Mouse (Mus musculus) forebrain, embryonic 13.5 days (tissue): ENCODE measurements around the gene Bst2. TPM values are rescaled to one million over a fixed set of nuclear protein-coding genes. Genes with fewer than 3 reads are reported as not detected.
"Not testable (repeated sequence)": the region's sequence is repeated elsewhere in the genome, so short reads cannot be mapped to it uniquely, and the experiment has no call there.

Experiments used
- ATAC-seq: fragments of 200-750 bp; cut with Nextera tagmentation; 2 replicates; pipeline ENCODE4 v1.8.0; 2017
- H3K27ac ChIP-seq: fragments of 300-500 bp; sonication (generic); 2 replicates; pipeline ENCODE4 v1.5.1; 2015; ENCODE audit warnings: inconsistent platforms, mild to moderate bottlenecking, moderate library complexity
- H3K27me3 ChIP-seq: fragments of 300-500 bp; sonication (generic); 2 replicates; pipeline ENCODE4 v1.6.1; 2015; ENCODE audit warnings: mild to moderate bottlenecking, inconsistent platforms
- H3K36me3 ChIP-seq: fragments of 300-500 bp; sonication (generic); 2 replicates; pipeline ENCODE4 v1.6.1; 2015; ENCODE audit warnings: mild to moderate bottlenecking, inconsistent platforms; ENCODE audit not compliant: poor library complexity, severe bottlenecking
- H3K4me1 ChIP-seq: fragments of 300-500 bp; sonication (generic); 2 replicates; pipeline ENCODE4 v1.6.1; 2015; ENCODE audit warnings: inconsistent platforms
- H3K4me2 ChIP-seq: fragments of 300-500 bp; sonication (generic); 2 replicates; pipeline ENCODE4 v1.6.1; 2015; ENCODE audit warnings: inconsistent platforms, mild to moderate bottlenecking, moderate library complexity
- H3K4me3 ChIP-seq: fragments of 300-500 bp; sonication (generic); 2 replicates; pipeline ENCODE4 v1.5.1; 2015; ENCODE audit warnings: mild to moderate bottlenecking, inconsistent platforms
- H3K9ac ChIP-seq: fragments of 300-500 bp; sonication (generic); 2 replicates; pipeline ENCODE4 v1.6.1; 2015; ENCODE audit warnings: mild to moderate bottlenecking, inconsistent platforms
- H3K9me3 ChIP-seq: fragments of 300-500 bp; sonication (generic); replicated peaks from 2 replicates; pipeline ENCODE4 v1.6.1; 2016; ENCODE audit warnings: inconsistent platforms
- WGBS: fragments of 180-500 bp; shearing (Covaris S2); methylation state at CpG from one replicate; pipeline ENCODE4 v1.1.7; 2015; 5-methylcytosine and 5-hydroxymethylcytosine counted together
- polyA plus RNA-seq: library from polyadenylated mRNA; unstranded; fragments of >200 nt; fragmentation: Nextera tagmentation; extraction: Ambion mirVana; gene quantifications from 2 replicates; pipeline ENCODE4 v1.2.1, GENCODE M21; 2015

Bst2 gene
- polyA plus RNA-seq, 1 experiment from 2014 or later: 8.3 TPM

DNA sequence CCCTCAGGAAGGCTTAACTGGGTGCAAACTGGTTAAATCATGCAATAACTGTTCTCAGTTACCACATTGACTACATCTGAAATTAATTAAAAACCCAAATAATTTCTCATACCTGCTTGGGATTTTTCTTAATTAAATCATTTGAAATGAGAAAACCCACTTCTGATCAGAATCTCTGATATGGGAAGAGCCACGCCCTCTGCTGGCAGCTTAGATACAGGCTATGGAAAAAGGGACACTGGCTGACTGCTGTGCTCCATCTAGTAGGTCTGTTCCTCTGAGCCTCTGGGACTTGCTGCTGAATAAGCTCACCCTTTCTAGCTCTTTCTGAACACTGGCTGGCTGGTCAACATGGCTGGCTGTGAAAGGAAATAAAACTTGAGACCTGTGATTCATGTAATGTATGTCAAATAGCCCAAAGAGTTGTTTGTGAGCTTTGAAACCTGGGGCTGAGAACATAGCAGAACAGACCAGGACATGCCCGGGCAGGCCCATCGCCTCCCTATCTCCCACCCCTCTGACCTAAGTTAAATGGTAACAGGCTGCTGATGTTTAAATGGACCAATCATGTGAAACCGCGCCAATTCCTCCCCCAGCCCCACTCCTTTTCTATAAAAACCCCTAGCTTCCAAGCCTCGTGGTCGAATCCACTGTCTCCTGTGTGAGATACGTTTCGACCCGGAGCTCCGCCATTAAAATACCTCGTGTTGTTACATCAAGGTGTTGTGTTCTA, 6.4 kb downstream of the Bst2 start:
- not testable (repeated sequence) for ATAC-seq, H3K36me3 ChIP-seq, H3K4me3 ChIP-seq, H3K9me3 ChIP-seq, H3K27ac ChIP-seq, H3K4me2 ChIP-seq, H3K4me1 ChIP-seq, H3K9ac ChIP-seq
- H3K27me3 ChIP-seq: peaks cover 29% of the 10 kb centered on the region
- 75% methylated on average over 7 of the region's 12 CpGs for whole genome bisulfite sequencing

DNA sequence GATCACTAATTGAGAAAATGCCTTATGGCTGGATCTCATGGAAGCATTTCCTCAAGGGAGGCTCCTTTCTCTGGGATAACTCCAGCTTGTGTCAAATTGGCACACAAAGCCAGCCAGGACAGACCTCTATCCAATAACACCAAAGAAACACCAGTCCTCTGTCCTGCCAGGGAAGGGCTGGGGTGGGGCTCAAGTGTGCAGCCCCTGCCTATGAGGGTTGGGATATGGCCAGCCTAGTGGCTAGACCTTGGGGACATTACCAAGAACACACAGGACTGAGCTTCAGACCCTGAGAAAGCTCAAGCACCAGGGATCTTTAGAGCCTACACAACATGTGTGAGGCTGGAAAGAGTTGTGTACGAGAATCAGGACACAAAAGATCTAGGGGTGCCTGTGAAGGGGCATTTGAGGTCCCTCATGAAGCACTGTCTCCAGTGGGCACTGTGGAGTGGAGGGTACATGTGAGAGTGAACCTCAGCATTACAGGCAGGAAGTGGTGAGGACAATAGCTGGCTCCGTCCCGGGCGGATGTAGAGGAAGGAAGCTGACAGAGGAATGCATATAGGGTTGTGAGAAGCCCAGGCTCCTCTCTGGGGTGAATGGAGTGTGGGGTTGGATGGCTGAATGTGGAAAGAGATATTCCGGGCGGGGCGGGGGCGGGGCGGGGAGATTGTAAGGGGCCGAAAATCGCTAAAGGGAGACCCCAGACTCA, 8.7 kb downstream of the Bst2 start:
- H3K9ac ChIP-seq: no peak overlapping the region
- no peak overlapping the region for H3K27ac ChIP-seq
- no peak overlapping the region for H3K4me3 ChIP-seq
- H3K27me3 ChIP-seq: peaks cover 48% of the 10 kb centered on the region
- H3K9me3 ChIP-seq: no peaks in the 10 kb centered on the region
- H3K4me2 ChIP-seq: no peak overlapping the region
- peaks cover 12% of the 10 kb centered on the region for H3K4me1 ChIP-seq
- 86% methylated on average over 11 of the region's 11 CpGs for WGBS
- H3K36me3 ChIP-seq: no peaks in the 10 kb centered on the region
- ATAC-seq: no peak

DNA sequence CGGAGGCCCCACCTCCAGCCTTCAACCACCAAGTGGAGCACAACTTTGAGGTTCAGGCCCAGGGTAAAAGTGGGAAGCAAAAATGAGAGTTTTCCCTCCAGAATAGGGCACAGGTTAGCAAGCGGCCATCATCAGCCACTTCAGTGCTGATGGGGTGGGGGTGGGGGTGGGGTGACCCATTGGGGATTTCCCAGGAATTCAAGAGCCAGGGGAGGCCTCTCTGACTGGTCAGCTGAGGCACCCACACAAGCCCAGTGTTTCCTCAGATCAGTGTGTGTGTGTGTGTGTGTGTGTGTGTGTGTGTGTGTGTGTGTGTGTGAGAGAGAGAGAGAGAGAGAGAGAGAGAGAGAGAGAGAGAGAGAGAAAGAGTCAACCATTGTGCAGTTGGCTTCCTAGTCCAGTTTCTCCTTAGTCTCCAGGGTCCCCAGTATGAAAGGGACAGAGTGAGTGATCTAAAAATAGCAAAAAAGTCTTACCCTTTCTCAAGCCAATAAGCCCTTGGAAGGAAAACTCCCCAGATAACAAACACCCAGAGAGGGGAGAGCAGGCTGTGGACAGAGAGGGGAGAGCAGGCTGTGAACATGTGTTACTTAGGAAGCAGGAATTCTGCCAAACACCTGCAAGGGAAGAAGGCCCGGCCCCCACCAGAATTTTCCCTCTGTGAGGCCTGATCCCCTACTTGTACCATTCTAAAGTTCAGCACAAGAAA, 9.9 kb downstream of the Bst2 start:
- peaks cover 59% of the 10 kb centered on the region for H3K27me3 ChIP-seq
- 39% methylated on average over 3 of the region's 3 CpGs for WGBS
- no peak; the same call in 1 of the 2 replicates for ATAC-seq
- peaks cover 12% of the 10 kb centered on the region for H3K4me1 ChIP-seq
- peak overlapping the region; percentile 3; the same call in 1 of the 2 replicates for H3K9ac ChIP-seq
- no peaks in the 10 kb centered on the region for H3K36me3 ChIP-seq
- H3K9me3 ChIP-seq: no peaks in the 10 kb centered on the region
- no peak overlapping the region for H3K27ac ChIP-seq
- no peak overlapping the region for H3K4me2 ChIP-seq
- no peak overlapping the region for H3K4me3 ChIP-seq

DNA sequence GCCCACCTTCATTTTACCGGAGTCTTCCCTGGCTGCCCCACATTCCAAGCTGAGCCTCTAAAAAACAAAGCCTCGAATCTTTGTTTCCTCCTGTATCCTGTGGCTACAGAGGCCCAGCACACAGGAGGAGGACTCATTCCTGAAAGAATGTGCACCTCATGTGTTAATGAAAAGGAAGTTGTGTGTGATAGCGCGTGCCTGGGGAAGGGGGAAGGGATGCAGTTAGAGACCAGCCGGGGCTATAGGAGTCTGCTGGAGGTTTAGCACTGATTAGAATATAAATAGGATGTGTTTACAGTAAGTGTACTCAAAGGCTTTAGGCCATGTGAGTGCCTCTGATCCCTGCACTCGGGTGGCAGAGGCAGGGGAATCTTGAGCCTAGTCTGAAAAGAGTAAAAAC, 11.0 kb downstream of the Bst2 start:
- H3K27ac ChIP-seq: no peak overlapping the region
- no peak overlapping the region for H3K4me3 ChIP-seq
- peaks cover 12% of the 10 kb centered on the region for H3K4me1 ChIP-seq
- H3K27me3 ChIP-seq: peaks cover 61% of the 10 kb centered on the region
- H3K9me3 ChIP-seq: no peaks in the 10 kb centered on the region
- no peak overlapping the region for H3K4me2 ChIP-seq
- no peaks in the 10 kb centered on the region for H3K36me3 ChIP-seq
- WGBS: under 1% methylated on average over 6 of the region's 6 CpGs
- H3K9ac ChIP-seq: peak overlapping the region; percentile 3; the same call in 1 of the 2 replicates
- no peak for ATAC-seq

DNA sequence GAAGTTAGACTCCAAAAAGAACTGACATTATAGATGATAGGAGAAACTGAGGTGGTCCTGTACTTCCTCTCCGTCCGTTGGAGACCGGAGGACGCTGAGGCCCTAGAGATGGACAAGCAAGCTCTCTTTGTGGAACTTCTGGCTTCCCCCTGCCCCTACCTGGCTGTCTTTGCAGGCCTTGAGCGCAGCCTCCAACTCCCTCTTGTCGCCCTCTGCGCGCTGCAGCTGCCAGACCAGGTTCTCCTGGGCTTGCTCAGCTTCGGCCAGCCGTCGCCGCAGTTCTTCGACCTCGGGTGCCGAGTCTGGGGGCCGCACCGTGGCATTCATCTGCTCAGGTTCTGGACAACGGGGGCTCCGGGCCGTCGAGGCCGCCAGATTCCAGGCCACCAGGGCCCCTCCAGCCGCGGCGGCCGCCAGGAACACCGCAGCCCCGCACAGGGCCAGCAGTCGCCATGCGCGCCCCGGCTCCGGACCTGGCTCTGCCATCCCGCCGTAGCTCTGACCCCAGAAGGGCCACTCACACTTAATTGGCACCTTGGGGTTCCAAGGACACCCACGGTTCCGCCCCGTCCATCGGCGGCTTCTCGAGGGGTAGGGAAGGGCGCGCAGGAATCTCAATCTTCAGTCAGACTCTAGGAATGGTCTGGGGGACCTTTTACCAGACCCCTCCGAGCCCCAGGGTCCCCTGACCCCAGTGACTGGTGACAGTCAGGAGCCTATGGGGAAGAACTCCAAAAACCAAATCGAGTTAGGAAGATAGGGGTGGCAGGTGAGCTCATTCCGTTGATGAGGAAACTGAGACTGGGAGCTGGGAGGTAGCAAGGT, 11.8 kb downstream of the Bst2 start, which contains the start of gene Ccdc194:
TSS of gene Ccdc194 (minus strand) at position 486 of the 825 bp plus-strand sequence.
- Histone ChIP-seq H3K4me2 (no peak within 1 kb of the TSS; the same call in 1 of the 2 replicates), H3K4me3 (0 out of 2 replicates have a peak within 1 kb of the TSS, but pooled peaks have one; percentile 2), H3K9ac (peak within 1 kb of the TSS; percentile 43; the same call in 1 of the 2 replicates), H3K36me3 (no peaks in the 10 kb centered on the region), H3K27ac (no peak within 1 kb of the TSS), H3K27me3 (peaks cover 65% of the 10 kb centered on the region), H3K4me1 (peaks cover 12% of the 10 kb centered on the region), H3K9me3 (no peaks in the 10 kb centered on the region)
- no peak for ATAC-seq
- 5% methylated on average over 46 of the region's 46 CpGs for WGBS

DNA sequence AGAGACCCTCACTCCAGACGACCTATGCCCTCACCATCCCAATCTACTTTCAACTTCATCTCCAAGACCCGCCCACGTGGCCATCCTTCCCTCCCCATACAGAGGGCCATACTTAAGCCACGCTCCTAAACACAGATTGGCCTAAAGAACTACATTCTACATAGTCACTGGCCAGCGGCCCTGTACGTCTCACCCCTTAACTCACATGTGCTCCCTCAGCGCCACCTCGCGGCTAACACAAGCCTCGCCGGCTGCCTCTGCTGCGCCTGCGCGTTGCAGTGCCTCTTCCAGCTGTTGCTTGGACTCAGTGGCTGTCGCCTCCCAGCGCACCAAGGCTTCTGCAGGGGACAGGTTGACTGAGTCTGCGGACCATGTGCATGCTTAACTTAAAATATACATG, 15.6 kb downstream of the Bst2 start:
- ATAC-seq: peak; percentile 81
- Histone ChIP-seq H3K4me2 (no peak overlapping the region), H3K4me3 (no peak overlapping the region), H3K4me1 (peaks cover 10% of the 10 kb centered on the region), H3K27ac (no peak overlapping the region), H3K27me3 (peaks cover 48% of the 10 kb centered on the region), H3K36me3 (no peaks in the 10 kb centered on the region), H3K9ac (no peak overlapping the region), H3K9me3 (no peaks in the 10 kb centered on the region)
- WGBS: 2% methylated on average over 17 of the region's 17 CpGs

DNA sequence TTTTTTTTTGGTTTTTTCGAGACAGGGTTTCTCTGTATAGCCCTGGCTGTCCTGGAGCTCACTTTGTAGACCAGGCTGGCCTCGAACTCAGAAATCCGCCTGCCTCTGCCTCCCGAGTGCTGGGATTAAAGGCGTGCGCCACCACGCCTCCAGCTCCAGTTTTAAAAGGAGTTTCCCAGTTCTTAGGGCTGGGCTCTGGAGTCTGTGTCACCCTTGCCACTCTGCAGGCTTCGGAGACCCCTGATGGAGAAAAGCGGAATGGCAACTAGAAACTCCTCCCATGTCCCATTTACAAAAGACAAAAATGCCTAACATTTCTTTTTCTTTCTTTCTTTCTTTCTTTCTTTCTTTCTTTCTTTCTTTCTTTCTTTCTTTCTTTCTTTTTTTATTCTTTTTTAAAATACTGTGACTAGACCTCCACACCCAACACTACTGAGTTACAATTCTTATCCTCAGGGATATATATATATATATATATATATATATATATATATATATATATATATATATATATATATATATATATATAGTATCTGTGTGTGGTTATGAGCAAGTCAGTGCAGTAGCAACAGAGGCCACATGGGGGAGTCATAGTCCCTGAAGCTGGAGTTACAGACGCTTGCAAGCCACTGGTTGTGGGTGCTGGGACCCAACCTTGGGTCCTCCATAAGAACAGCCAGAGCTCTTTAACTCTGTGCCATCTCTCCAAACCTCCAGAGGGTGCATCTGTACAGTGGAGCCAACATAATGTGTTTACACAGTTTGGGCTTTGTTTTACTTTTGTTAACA, 18.0 kb downstream of the Bst2 start:
- not testable (repeated sequence) for H3K9me3 ChIP-seq, H3K4me1 ChIP-seq, H3K4me2 ChIP-seq, H3K9ac ChIP-seq, H3K27ac ChIP-seq, H3K4me3 ChIP-seq, H3K36me3 ChIP-seq
- peaks cover 24% of the 10 kb centered on the region for H3K27me3 ChIP-seq
- 39% methylated on average over 9 of the region's 10 CpGs for WGBS
- ATAC-seq: peak; percentile 44; the same call in 1 of the 2 replicates

DNA sequence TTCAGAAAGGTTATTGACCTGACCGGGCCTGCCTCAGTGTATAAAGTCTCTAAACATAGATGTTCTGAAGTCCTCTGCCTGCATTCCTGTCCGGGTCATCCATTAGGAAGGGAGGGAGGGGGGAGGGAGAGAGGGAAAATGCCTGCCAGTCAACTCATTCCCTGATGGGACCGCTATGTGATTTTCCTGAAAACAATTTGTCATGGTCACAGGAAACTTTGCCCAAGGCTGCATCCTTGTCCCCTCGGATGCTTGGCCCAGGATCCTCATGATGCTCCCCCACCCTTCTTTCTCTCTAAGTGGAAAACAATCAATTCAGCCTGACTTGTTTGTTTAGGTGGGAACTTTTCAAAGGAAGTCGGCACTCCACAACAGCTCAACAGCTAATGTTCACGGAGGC, 20.5 kb downstream of the Bst2 start:
- no peak overlapping the region for H3K4me2 ChIP-seq
- no peak for ATAC-seq
- no peaks in the 10 kb centered on the region for H3K9me3 ChIP-seq
- no peaks in the 10 kb centered on the region for H3K36me3 ChIP-seq
- H3K4me3 ChIP-seq: no peak overlapping the region
- H3K9ac ChIP-seq: no peak overlapping the region
- peaks cover 5% of the 10 kb centered on the region; the same call in 1 of the 2 replicates for H3K27me3 ChIP-seq
- H3K4me1 ChIP-seq: no peaks in the 10 kb centered on the region
- WGBS: 43% methylated on average over 6 of the region's 6 CpGs
- H3K27ac ChIP-seq: no peak overlapping the region

DNA sequence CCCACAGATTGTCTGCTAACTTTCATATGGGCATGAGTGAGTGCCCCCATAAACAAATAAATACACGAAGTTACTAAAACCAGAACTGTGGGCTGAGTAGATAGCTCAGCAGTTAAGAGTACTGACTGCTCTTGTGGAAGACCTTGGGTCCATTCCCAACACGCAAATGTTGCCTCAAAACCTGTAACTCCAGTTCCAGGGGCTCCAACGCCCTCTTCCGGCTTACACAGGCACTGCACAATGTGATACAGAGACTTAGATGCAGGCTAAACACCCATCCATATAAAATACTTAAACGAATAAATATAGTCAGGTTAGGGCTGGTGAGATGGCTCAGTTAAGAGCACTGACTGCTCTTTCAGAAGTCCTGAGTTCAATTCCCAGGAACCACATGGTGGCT, 22.2 kb downstream of the Bst2 start:
- Histone ChIP-seq H3K9ac (no peak overlapping the region), H3K4me1 (no peaks in the 10 kb centered on the region), H3K9me3 (no peaks in the 10 kb centered on the region), H3K4me3 (no peak overlapping the region), H3K36me3 (no peaks in the 10 kb centered on the region), H3K27me3 (peaks cover 18% of the 10 kb centered on the region), H3K4me2 (no peak overlapping the region), H3K27ac (no peak overlapping the region)
- ATAC-seq: no peak
- 66% methylated on average over 5 of the region's 5 CpGs for WGBS

DNA sequence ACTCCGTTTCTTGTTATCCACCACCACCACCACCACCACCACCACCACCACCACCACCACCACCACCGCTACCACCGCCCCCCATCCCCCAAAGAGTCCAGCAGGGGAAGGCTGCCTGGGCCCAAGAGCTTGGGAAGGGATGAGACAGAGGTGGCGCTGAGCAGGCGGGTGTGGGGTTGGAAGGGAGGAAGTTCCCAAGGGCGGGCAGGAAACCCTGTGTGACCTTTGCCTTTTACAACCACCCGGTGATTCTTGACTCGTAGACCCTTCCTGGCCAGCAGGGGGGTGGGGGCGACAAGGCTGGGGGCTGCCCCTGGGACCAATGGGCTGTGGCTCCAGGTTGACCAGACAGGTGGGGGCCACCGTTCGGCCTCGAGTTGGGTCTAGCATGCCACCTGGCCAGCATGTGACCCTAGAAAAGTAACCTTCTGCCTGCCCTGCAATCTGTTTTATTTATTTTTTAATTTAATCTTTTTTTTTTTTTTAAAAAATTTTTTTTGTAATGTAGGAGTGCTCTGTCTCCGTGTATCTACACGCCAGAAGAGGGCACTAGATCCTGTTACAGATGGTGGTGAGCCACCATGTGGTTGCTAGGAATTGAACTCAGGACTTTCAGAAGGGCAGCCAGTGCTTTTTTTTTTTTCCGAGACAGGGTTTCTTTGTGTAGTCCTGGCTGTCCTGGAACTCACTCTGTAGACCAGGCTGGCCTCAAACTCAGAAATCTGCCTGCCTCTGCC, 24.1 kb downstream of the Bst2 start:
- Histone ChIP-seq H3K36me3 (no peaks in the 10 kb centered on the region), H3K4me2 (no peak overlapping the region), H3K4me3 (no peak overlapping the region), H3K27me3 (peaks cover 36% of the 10 kb centered on the region), H3K9me3 (no peaks in the 10 kb centered on the region), H3K27ac (no peak overlapping the region), H3K4me1 (peaks cover 2% of the 10 kb centered on the region; the same call in 1 of the 2 replicates), H3K9ac (no peak overlapping the region)
- ATAC-seq: no peak
- 76% methylated on average over 14 of the region's 15 CpGs for WGBS
